Mouse (Mus musculus) gastrocnemius, postnatal 10 days (tissue): ENCODE data around the gene Ghrl. TPM values are rescaled to one million over a fixed set of nuclear protein-coding genes. Genes with fewer than 3 reads are reported as not detected.
"Not testable (repeated sequence)": the region's sequence is repeated elsewhere in the genome, so short reads cannot be mapped to it uniquely, and the experiment has no call there.

Source experiments
- DNase-seq: peaks from one replicate; pipeline ENCODE4 v3.0.0; 2021; ENCODE audit warnings: mixed read lengths
- long read RNA-seq, 2 experiments: library from polyadenylated mRNA; stranded (forward); transcript quantifications; one replicate each; pipeline ENCODE4 v2.0.0; 2021
- total RNA-seq, 2 experiments: library from RNA; stranded (reverse); gene quantifications; 2 replicates each; pipeline ENCODE4 v1.2.3; 2021

Ghrl gene
- not detected for total RNA-seq
- long read RNA-seq, experiment 1 = 0 reads
- long read RNA-seq, experiment 2 = 0 reads

- no peak for DNase-seq
Observed at GRCm38 (mm10) chr6:113719878-113720277, at the start of gene Ghrl. TSS of gene Ghrl (minus strand) at chr6:113719880.

- DNase-seq = no peak
Observed at GRCm38 (mm10) chr6:113768804-113769203, 49.1 kb upstream of the Ghrl start.

GRCm38 (mm10) chr6:113761644-113762043, 42.0 kb upstream of the Ghrl start:
- peak; percentile 34 for DNase-seq

DNA sequence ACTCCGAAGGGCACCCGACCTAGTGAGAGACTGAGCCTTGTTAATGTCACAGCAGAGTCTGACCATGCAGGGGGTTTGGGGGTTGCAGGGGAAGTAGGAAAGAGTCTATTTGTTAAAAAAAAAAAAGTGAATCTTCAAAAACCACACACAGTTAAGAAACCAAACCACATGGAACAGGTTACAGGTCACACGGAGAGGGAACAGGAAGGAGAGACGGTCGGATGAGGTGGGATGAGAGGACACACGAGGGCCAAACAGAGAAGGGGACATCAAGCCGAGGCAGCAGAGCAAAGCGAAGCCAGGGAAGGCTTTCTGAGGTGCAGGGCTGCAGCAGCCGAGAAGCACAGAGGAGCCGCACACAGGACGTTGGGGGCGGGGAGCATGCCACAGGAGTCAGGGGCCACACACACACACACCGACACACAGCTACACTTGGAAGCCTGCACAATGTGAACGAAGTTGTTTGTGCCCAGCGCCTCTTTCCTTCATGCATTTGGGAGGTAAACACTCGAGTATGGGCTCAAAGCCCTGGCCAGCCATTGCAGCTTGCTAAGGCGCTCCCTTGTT, 29.5 kb upstream of the Ghrl start:
- no peak for DNase-seq

DNA sequence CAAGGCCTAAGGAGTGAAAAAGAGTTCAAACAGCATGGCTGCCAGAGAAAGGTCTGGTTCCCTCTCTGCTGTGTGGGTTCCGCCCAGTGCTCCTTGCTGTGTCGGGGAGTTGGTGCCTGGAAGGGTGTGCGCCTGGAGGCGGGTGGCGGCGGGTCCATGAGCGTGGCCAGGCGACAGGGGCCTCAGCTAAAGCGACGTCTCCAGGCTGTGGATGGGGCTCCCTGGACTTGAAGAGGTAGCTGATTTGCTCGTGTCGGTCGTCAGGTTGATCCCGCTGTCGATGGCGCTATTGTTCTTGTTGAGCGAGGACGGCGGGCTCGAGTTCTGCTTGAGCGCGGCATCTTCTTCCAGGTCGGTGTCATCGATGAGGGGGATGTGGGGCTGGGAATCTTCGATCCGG, 28.7 kb upstream of the Ghrl start:
- DNase-seq = no peak

DNA sequence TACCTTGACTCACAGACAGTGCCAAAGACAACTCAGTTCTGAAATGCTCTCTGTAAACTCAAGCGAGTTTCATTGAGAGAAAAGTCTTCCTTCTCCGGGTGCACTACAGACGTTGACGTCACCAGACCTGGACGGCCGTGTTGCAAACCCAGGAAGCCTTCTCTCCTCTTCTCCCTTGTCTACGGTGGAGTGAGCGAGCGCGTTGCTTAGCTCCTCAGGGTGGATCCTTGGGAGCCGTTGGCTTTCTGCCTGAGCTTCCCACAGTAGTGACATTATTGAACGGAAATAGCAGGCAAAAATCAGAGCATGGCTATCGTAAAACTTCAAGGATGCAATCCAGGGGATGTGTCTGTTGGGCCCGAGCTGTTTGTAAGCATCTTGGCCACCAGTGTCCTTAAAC, 27.6 kb upstream of the Ghrl start:
- no peak for DNase-seq

DNA sequence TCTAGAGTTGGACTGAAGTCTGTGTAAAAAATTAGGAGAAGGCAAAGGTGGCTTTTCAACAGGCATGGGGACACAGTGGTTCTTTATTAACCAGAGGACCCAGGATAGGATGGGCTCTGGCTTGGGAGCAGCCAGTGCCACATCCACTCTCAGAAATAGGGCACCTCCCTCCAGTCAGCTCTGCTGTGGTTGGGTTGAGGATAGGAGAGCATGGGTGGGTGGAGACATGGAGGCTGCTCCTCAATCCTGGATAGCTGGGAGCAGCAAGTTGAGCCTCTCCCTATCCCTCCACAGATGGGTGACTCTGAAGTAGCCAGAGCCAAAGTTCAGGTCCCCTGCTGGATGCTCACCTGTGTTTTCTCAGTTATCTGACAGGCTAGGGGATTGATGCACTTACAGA, 25.4 kb upstream of the Ghrl start:
- DNase-seq = no peak

DNA sequence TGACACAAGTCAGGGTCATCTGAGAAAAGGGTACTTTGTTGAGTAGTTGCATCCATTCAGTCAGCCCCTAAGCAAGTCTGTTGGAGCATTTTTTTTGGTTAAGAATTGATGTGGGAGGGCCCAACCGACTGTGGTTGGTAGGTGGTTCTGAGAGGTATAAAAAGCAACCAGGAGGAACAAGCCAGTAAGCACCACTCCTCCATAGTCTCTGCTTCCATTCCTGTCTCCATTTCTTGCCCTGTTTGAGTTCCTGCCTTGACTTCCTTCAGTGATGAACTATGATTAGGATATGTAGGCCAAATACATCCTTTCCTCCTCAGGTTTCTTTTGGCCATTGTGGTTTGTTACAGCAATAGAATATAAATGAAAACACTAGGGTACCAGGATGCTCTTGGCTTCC, 23.4 kb upstream of the Ghrl start:
- DNase-seq = no peak

DNA sequence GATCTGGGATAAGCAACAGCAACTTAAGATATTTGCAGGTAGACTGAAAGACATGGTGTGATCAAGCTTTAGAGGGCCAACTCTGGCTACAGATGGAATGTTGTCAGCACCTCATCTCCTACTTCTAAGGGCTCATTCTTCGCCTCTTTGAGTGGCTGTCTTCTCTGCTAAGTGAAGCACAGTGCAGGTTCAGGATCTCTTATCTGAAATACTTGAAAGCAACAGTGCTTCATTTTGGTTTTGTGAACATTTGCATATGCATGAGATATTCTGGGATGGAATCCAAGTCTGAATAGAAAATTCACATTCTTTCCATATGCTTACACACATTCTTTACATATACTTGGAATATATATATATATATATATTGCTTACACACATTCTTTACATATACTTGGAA, 22.6 kb upstream of the Ghrl start:
- no peak for DNase-seq

GRCm38 (mm10) chr6:113741425-113741824, 21.7 kb upstream of the Ghrl start:
- DNase-seq = no peak

DNA sequence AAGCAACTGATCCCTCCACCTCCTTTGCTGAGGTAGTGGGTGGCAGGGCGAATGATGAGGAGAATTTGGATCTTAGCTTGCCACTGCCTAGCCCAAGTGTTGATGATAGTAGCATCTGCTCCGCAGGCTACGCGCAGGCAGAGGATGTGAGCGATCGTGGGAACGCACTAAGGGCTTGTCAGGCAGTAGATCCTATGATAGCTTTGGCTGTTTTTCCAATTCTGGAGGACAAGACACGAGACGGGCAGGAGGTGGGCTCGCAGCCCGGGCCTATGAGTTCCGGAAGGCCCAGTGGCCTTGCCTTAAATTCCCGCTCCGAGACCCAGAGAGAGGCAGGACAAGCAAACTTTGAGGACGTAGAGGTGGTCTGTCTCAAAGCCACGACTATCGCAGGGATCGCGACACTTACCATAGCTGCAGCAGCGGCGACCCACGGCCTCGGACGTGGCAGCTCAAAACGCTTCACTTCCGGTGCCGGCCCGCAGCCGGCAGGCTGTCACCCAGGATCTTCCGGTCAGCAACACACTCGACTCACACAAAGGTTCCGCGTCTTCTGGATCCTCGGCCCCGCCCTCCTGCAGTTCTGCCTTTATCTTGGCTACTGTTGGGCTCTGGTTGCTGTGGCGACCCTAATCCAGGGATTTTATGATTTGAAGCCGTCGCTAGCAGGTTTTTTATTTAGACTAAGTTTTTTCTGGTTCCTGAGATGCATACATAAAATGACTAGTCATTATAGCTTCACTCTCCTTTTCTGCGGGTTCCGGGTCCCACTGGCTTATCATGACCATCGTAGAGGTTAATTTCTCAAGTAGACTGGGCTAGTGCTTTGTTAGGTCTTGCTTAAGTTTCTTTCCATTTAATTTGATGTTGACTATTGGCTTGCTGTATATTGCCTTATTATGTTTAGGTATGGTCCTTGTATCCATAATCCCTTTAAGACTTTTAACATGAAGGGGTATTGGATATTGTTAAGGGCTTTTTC, 20.8 kb upstream of the Ghrl start, which contains the start of gene Sec13:
TSS of gene Sec13 (minus strand) at position 508 of the 982 bp plus-strand sequence.
- DNase-seq = peak; percentile 83

DNA sequence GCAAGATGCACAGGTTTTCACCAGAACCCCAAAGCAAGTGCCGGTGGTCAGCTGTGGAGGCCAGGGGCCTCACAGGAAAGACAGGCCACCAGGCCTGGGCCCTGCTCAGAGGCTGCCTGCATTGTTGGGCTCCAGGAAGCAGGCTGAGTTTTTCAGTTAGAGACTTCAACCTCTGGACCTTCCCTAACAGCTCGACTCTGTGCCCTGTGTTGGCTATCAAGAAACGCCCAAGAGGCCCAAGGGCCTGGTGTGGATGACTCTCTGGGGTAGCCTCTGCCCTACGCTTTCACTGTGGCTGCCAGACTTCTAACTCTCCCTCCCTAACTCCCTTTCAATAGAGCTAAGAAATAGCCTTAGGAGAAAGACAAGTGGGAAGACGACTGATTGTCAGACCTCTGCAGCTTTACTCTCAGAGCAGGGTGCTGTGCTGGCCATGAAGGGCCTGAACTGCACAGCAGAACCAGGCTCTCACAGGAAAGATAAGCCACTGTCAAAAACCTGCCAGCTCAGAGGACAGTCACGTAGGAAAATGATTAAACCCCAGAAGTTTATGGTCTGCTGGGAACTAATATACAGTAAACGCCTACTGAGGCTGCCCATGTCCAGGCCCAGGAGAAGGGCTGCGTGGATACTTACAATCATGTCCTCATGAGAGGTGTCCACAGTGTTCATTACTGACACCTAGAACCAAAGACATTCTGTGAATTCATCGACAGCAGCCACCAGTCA, 17.8 kb upstream of the Ghrl start:
- DNase-seq = no peak

DNA sequence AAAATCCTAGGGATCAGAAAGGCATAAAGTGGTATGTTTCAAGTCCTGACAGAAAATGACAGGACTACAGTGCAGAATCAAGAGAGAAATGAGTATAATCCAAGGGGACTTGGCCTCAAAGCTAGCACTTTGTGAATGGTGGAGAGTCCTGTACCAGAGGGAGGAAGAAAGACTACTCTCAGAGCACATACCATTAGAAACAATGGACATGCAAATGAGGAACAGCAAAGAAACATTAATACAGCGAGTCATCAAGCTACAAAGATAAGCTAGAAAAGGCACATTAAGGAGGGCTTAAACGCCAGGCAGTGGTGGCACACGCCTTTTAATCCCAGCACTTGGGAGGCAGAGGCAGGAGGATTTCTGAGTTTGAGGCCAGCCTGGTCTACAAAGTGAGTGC, 11.6 kb upstream of the Ghrl start:
- DNase-seq = no peak

DNA sequence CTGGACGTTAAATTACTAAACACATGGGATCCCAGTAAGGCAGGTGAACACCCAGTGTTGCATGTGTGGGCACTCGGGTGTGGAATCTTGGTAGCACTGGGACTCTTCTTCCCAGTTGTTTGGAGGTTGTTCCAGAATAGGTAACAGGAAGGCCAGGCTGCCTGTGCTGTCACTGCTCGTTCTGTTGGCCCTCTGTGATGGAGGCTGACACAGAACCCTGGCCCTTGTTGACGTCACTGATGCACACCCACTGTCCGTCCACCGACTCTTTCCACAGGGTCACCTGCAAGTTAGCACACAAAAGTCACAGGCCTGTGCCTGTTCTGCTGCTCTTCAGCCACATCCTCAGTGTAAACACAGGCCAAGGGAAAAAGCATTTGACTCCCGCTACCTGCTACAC, 8.5 kb upstream of the Ghrl start:
- DNase-seq = no peak

DNA sequence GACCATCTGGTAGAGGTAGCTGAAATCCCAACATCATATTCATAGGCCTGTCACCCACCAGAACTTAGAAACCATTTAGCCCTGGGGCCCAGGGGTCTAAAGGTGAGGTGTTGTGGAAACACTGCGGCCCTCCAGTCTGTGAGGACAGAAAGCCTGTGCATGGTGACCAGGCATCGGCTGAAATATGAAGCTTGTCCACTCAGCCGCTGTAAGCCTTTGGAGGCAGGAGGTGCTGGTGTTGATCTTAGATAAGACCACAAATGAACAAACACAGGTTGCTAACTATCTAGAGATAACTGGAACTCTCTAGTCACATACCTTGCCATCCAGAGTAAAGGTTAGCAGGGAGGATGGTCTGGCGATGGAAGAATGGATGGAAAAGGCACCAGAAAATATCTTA, 1.4 kb upstream of the Ghrl start:
- DNase-seq = no peak

GRCm38 (mm10) chr6:113717541-113717940, 2.1 kb downstream of the Ghrl start:
- DNase-seq = no peak

DNA sequence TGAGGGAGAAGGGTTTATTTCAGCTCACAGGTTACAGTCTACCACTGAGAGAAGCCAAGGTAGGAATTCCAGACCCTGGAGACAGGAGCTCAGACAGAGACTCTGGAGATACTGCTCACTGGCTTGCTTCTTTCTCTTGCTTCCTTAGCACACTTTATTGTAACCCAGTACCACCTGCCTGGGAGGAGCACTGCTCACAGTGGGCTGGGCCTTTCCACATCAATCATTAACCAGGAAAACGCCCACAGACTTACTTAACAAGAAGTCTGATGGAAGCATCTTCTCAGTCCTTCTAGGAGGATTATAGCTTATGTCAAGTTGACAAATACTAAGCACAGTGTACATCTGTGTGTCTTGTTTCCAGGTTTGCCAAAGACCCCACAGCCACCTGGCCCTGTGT, 4.9 kb downstream of the Ghrl start:
- no peak for DNase-seq

DNA sequence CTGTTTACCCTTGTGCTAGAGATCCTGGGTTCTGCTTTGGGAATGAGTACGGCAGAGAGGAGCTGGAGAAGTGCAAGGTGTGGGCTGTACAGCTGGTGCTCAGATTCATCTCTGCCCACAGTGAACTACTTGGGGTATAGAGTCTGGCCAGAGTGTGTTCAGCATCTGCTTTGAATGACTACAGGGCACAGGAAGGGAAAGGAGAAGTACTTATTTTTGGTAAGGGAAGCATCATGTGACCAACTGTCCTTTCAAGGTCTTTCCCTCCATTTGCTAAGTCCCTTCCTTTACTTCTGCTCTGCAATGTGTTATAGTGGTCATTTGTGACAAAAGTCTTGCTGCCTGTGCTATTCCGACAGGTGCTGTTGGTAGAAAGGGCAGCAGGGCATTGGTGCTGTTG, 5.4 kb downstream of the Ghrl start:
- no peak for DNase-seq

GRCm38 (mm10) chr6:113713389-113713788, 6.3 kb downstream of the Ghrl start:
- not testable (repeated sequence) for DNase-seq

DNA sequence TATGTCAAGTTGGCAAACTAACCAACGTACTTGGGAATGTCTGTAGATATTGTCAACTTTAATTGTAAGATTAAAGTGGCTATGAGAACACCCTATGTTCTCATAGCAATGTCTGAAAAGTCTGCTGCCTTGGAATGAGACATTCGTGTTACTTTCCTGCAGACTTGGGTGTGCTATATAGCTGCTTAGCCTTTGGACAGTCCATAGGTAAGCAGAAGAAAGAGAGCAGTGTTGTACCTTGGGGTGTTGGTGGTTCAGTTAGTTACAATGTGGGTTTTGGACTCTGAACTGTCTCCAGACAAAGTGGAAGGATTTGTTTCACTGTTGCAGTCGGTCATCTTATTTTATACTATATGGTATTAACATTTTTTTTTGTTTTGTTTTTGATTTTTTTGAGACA, 7.0 kb downstream of the Ghrl start:
- no peak for DNase-seq

- DNase-seq = no peak
Observed at GRCm38 (mm10) chr6:113697222-113698205, 22.2 kb downstream of the Ghrl start.
